Mouse (Mus musculus): ENCODE data around the gene 0610010F05Rik.

Gene 0610010F05Rik

DNA sequence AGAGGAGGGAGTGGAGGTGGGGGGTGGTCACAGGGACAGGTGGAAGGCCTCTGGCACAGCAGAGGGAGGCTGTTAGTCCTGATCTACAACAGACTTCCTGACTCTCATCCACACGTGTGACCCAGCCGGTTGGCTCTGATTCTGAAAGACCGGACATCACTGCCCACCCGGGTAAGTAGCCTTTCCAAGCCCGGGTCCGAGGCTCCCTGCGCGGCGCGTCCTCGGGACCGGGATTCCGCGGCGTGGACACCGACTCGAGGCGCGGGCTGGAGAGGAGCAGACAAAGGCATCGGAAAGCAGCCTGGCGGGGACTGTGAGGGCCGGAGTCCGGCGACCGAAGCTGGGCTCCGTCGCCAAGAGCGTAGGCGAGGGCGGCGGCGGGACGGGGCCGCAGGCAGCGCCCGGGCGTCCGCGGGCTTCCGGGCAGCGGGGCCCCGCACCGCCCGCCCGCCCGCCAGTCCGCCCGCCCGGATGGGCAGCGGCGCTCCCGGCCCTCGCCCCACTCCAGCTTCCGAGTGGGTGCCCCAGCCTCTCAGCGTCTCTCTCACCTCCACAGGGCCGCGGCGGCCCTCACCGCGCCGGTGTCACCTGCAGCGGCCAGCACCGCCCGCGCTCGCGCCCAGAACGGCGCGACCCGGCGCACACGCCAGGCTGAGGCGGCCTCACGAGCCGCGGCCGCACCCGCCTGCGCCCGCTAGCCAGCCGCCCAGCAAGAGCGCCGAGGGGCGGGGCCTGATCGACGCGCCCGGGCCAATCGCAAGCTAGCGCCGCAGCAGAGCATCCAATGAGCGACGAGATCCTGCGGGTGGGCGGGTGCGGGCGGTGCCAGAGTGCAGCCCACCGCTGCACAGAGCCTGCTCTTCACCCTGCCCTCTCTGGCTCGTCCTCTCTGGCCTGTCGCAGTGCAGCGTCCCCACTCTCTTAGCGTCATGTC is at the start of gene 0610010F05Rik:
TSS of gene 0610010F05Rik (minus strand) at position 695 of the 934 bp plus-strand sequence.
- peak; percentile 100 for ATAC-seq (ENCODE audit: insufficient number of reproducible peaks, low FRiP score, low TSS enrichment)

DNA sequence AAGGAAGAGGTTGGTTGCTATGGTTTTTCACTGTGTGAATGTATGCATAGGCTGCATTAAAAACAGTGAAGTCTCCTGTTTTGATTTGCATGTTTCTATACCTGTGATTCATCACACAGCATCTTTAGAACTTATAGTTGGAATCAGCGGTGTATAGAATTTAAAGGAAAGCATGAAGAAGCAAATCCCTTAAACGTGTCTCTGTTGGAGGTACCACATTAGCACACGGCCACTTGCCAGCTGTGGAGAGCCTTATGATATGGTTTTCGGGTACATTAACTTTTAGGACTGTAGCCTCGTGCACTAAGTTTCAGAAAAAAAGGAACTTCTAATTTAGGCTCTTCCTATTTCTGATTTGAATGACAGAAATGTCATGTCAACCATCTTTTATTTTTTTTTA is 49.1 kb upstream of the 0610010F05Rik start:
- ATAC-seq (ENCODE audit: insufficient number of reproducible peaks, low FRiP score, low TSS enrichment): no peak

- ATAC-seq (ENCODE audit: insufficient number of reproducible peaks, low FRiP score, low TSS enrichment): no peak
These were observed 47.1 kb upstream of the 0610010F05Rik start for GRCm38 (mm10) chr11:23680435-23680950.

GRCm38 (mm10) chr11:23679044-23679642 is 45.7 kb upstream of the 0610010F05Rik start:
- peak; percentile 56 for ATAC-seq (ENCODE audit: insufficient number of reproducible peaks, low FRiP score, low TSS enrichment)

DNA sequence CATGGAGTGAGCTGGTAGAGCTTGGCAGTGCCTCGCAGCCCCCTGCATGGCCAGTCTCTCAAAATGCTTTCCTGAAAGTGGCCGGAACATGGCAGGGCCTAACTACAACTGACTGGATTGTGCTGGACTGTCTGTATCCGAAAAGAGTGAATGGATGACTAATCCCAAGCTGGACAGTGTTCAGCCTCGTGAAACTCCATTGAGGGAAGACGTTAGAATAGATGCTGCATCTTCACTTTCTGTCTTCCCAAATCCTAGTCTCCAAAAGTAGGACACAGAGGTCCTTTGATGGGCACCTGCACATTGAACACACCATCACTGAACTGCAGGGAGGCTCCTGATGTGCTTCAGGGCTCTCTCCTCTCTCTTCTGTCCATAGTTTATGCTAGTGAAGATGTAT is 42.7 kb upstream of the 0610010F05Rik start:
- ATAC-seq (ENCODE audit: insufficient number of reproducible peaks, low FRiP score, low TSS enrichment): no peak

- ATAC-seq (ENCODE audit: insufficient number of reproducible peaks, low FRiP score, low TSS enrichment): no peak
These were observed 38.9 kb upstream of the 0610010F05Rik start for GRCm38 (mm10) chr11:23672256-23672749.

GRCm38 (mm10) chr11:23667128-23667527 is 33.7 kb upstream of the 0610010F05Rik start:
- ATAC-seq (ENCODE audit: insufficient number of reproducible peaks, low FRiP score, low TSS enrichment): no peak

GRCm38 (mm10) chr11:23666526-23666925 is 33.1 kb upstream of the 0610010F05Rik start:
- ATAC-seq (ENCODE audit: insufficient number of reproducible peaks, low FRiP score, low TSS enrichment): 0 out of 2 replicates have a peak, but pooled peaks have one; percentile 1

DNA sequence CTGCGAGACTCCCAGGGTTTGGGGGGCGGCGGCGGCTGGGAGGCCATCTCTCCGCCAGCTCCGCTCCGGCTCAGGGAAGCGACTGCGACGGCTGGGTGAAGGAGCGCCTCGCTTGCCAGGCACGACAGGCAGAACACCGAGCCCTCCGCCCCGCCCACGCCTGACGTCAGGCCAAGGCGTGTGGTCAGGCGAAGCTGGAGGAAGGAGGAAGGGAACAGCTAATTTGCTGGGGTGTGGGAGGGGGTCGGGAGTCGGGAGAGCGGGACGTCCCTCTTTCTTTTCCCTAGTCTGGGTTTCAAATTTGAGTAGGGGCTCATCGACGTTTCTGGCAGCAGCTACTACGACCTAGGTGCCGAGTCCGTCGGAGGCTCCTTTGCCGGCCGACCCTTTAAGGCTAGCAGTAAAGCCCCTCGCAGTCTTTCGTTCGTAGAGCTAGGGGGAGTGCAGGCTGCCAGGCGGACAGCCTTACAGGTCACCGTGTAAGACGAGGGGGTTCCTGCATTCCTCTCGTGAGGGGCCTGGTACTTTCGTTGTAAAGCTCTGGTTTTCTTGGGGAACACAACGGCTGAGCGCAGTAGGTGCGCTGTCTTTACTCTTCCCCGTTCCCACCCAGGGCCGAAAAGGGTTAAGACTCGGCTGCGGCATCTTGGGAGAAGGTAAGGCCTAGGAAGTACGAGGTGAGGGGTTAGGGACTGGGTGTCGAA is 32.5 kb upstream of the 0610010F05Rik start, which contains the start of gene Pex13:
TSS of gene Pex13 (minus strand) at position 162 of the 704 bp plus-strand sequence.
- ATAC-seq (ENCODE audit: insufficient number of reproducible peaks, low FRiP score, low TSS enrichment): peak; percentile 95

GRCm38 (mm10) chr11:23665311-23665786 is 31.9 kb upstream of the 0610010F05Rik start, which contains the start of gene Pus10:
Pus10 (plus strand) TSS chr11:23665674.
- peak; percentile 42 for ATAC-seq (ENCODE audit: insufficient number of reproducible peaks, low FRiP score, low TSS enrichment)

DNA sequence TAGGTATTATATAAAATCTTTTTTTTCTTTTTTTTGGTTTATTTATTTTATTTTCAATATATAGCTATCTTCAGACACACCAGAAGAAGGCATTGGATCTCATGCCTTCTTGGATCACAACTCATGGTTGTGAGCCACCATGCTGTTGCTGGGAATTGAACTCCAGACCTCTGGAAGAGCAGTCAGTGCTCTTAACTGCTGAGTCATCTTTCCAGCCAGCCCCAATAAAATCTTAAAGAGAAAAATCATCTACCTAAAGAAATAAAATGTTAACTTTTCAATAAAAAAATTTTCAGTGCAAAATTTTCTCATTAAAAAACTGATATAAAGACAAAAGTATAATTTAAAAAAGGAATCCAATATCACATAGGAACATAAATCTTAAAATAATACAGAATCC is 30.8 kb upstream of the 0610010F05Rik start:
- no peak for ATAC-seq (ENCODE audit: insufficient number of reproducible peaks, low FRiP score, low TSS enrichment)

- ATAC-seq (ENCODE audit: insufficient number of reproducible peaks, low FRiP score, low TSS enrichment): no peak
These were observed 24.4 kb upstream of the 0610010F05Rik start for GRCm38 (mm10) chr11:23657791-23658190.

GRCm38 (mm10) chr11:23653666-23654065 is 20.2 kb upstream of the 0610010F05Rik start:
- ATAC-seq (ENCODE audit: insufficient number of reproducible peaks, low FRiP score, low TSS enrichment): no peak

DNA sequence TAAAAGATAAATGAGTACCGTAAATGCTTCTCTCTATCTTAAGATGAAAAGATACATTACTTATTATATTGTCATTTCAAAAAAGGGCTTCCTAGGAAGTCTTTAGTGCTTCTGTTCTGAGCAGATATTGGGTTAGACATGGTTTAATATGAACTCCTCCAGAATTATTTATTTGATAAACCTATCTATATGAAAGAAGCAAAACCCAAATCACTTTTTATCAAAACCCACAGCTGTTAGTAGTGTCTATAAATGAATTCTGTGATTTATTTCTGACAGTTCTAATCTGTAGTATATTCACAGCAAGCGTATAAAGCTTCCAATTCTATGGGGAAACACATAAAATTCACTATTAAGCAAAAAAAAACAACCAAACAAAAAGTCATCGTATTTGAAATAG is 14.4 kb upstream of the 0610010F05Rik start:
- no peak for ATAC-seq (ENCODE audit: insufficient number of reproducible peaks, low FRiP score, low TSS enrichment)

DNA sequence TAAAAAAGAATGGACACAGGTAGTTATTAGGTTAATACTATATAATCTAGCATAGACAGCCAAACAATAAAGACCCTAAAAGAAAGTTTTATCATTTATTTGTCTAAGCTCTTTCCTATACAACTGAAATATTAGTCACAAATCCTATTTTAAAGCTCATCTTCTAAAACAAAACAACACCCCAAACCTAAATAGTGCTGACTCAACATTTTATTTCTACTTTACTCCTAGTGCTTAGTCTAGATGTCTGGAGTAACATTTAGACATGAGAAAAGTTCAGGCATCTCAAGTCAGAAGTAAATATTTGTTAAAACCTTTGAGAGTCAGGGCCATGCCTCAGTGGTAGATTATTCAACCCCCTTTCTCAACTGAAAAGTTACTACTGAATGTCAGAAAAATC is 14.0 kb upstream of the 0610010F05Rik start:
- ATAC-seq (ENCODE audit: insufficient number of reproducible peaks, low FRiP score, low TSS enrichment): no peak

GRCm38 (mm10) chr11:23634573-23634972 is 1.1 kb upstream of the 0610010F05Rik start:
- no peak for ATAC-seq (ENCODE audit: insufficient number of reproducible peaks, low FRiP score, low TSS enrichment)

DNA sequence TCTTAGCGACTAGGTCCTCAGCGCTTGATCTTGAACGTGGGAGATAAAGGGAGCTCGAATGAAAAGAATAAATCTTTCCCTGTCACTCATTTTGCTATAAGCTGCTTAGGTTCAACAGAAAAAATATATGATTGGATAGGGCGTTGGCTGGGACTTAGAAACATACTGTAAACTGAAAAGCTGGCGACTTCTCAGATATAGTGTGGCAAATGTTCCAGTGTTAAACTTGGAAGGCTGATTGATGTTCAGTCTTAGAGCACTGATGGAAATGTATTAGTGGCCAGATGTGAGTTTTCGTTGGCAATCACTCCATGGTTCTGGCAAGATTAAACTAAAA is 408 bp upstream of the 0610010F05Rik start:
- ATAC-seq (ENCODE audit: insufficient number of reproducible peaks, low FRiP score, low TSS enrichment): peak; percentile 1; the same call in 1 of the 2 replicates

- ATAC-seq (ENCODE audit: insufficient number of reproducible peaks, low FRiP score, low TSS enrichment): no peak
These were observed 2.8 kb downstream of the 0610010F05Rik start for GRCm38 (mm10) chr11:23630664-23631063.

- no peak for ATAC-seq (ENCODE audit: insufficient number of reproducible peaks, low FRiP score, low TSS enrichment)
These were observed 14.4 kb downstream of the 0610010F05Rik start for GRCm38 (mm10) chr11:23618995-23619394.

- no peak for ATAC-seq (ENCODE audit: insufficient number of reproducible peaks, low FRiP score, low TSS enrichment)
These were observed 18.9 kb downstream of the 0610010F05Rik start for GRCm38 (mm10) chr11:23614546-23614945.
